Mouse (Mus musculus): ENCODE results near the gene Fxyd3.

DNA sequence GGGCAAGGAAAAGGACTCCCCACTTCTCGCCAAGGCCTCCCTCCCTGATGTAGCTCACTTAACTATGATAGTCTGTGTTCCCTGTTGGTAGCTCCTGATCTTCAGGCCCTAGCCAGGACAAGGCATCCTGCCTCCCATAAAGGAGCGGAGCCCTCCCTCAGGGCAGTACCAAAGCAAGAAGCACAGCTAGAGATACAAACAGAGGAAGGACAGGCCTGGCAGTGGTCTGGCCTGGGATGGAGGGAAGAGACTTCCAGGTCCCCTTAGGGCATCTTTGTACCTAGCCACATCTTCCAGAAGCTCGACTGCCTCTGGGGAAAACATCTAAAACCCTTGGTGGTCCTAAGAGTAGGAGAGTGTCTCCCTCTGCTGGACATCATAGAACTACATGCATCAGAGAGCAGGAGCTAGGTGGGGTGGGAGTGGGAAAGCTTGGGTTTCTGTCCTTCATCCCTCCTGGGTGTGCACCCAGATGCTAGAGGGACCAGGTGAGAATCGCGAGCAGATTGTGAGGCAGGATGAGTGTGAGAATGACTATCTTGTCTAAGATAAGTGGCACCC lies 1.5 kb upstream of the Fxyd3 start:
- peak; percentile 35; the same call in 1 of the 2 replicates for TF ChIP-seq CTCF (IDR thresholded peaks at IDR 0.05; ENCODE audit: control insufficient read depth, insufficient read depth, insufficient replicate concordance, low read depth, low read length)
- no peak for TF ChIP-seq POLR2A (IDR thresholded peaks at IDR 0.05; ENCODE audit: control insufficient read depth, low read depth, low read length)

Data from testis, adult 2 months (tissue).